Comparison of ENCODE assay signal across 16 mouse cellular contexts in genomic region chr4:152019073-152019472, GRCm38 (mm10). TPM values are rescaled to one million over a fixed set of nuclear protein-coding genes. Genes with fewer than 3 reads are reported as not detected.
"Had no signal": no experiment of that assay in that cellular context is flagged by ENCODE, and none has a peak within 500 bp of the region (broad histone marks: within the 10 kb centered on the region; RNA-seq: fewer than 3 reads in every experiment).

No protein-coding gene starts in this region.

- H3K4me2 ChIP-seq: limb, embryonic 13.5 days; liver, embryonic 13.5 days; midbrain, embryonic 13.5 days had no signal

- H3K9me3 ChIP-seq: limb, embryonic 10.5 days; limb, embryonic 13.5 days; liver, embryonic 13.5 days; midbrain, embryonic 13.5 days had no signal

- ATAC-seq: midbrain, embryonic 13.5 days; midbrain, embryonic 16.5 days had no signal

- H3K9ac ChIP-seq: limb, embryonic 13.5 days; liver, embryonic 13.5 days; midbrain, embryonic 13.5 days had no signal

- H3K27ac ChIP-seq: kidney, postnatal 0 days; layer of hippocampus, adult 2 months; limb, embryonic 10.5 days; limb, embryonic 13.5 days; liver, embryonic 13.5 days; macrophage; midbrain, embryonic 13.5 days had no signal

- H3K27me3 ChIP-seq: limb, embryonic 13.5 days; liver, embryonic 13.5 days; midbrain, embryonic 13.5 days had no signal

- DNase-seq: kidney, adult 18-20 months; kidney, adult 9 months; kidney, postnatal 25 days; layer of hippocampus, adult 9-11 months; liver; liver, embryonic 13.5 days; lung, adult 2 months; thymus, postnatal 25 days had no signal

- H3K4me1 ChIP-seq: limb, embryonic 13.5 days had no signal

- H3K4me3 ChIP-seq: layer of hippocampus, adult 2 months; limb, embryonic 10.5 days; limb, embryonic 13.5 days; liver, embryonic 13.5 days; midbrain, embryonic 13.5 days had no signal

RNA-seq across cellular contexts. Expression of gene Tas1r1, which starts 19.3 kb away (rescaled TPM):
- polyA plus RNA-seq: macrophage; small intestine, adult 2 months had no signal
